Mouse (Mus musculus) erythroblast, adult 5-6 weeks (primary cell): ENCODE data around the gene Cryge. TPM values are rescaled to one million over a fixed set of nuclear protein-coding genes. Genes with fewer than 3 reads are reported as not detected.

ENCODE experiments used
- ATAC-seq: replicated peaks from 2 replicates; pipeline ENCODE4 v1.8.0; 2016; ENCODE audit warnings: moderate number of reproducible peaks, mild to moderate bottlenecking, moderate TSS enrichment, inconsistent platforms; ENCODE audit not compliant: poor library complexity, low FRiP score, severe bottlenecking
- total RNA-seq, 2 experiments: library from RNA; stranded (forward) in 1 of 2; stranded (reverse) in 1 of 2; fragments of 150-400 nt in 1 of 2; fragments of 200-764, 138-1000 nt in 1 of 2; gene quantifications; 2 replicates each; pipeline versions ENCODE4 v1.2.3 to v1.2.4; 2015 to 2017; ENCODE audit warnings: low replicate concordance in 2 of 2

The Cryge gene
- total RNA-seq, 2 experiments from 2014 or later = not detected

DNA sequence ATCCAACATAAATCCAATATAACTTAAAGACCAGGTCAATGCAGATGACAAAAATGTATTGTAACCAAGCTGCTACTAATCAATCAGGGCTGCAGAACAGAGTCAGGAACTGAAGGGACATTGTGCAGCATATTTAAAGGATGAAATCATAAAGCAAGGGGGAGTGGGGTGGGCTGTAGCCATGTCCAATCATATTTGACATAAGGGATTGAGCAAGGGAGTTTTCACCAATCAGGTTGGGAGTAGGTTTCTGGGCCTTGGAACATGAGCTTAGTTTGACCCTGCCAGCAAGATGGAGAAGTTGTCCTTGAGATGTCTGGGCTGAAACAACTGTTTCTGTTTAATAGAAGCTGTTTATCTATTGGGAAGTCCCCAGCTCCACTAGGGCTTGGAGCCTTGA, 18.3 kb downstream of the Cryge start, which contains the start of gene Akr1cl:
Gene Akr1cl (minus strand): TSS at position 119 of the 400 bp plus-strand sequence.
- ATAC-seq = no peak

DNA sequence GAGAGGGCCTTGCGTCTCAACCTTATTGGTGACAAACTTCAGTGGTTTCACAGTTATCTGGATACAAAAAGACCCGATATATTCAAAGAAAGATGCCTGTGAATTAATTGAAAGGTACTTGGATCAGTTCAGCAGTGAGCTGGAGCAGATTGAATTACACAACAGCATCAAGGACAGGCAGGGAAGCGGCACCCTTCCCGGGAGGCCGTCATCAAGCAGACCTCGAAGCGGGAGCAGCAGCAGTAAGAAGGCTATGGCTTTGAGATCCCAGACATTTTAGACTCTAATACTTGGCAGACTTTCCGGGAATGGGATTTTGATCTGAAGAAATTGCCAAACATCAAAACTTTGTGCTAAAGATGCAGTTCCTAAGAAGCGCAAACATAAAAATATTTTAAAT, 22.7 kb downstream of the Cryge start:
- ATAC-seq = no peak

DNA sequence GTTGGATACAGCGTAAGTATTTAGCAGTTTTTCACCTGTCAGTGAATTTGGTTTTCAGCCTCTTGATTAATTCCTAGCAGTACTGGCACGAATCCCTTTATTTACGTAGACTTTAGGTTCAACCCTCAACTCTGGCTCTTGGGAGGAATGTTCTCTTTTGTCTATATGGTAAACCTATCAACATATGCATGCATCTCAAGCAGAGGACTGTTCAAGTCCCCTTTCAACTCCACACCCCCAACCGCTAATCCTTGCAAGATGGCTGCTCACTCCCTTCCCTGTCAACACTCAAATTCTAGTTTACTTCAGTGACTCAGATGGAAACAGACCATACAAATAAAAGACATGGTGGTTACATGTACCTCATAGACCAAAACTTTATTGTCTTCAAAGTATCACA, 38.2 kb downstream of the Cryge start:
- no peak for ATAC-seq

DNA sequence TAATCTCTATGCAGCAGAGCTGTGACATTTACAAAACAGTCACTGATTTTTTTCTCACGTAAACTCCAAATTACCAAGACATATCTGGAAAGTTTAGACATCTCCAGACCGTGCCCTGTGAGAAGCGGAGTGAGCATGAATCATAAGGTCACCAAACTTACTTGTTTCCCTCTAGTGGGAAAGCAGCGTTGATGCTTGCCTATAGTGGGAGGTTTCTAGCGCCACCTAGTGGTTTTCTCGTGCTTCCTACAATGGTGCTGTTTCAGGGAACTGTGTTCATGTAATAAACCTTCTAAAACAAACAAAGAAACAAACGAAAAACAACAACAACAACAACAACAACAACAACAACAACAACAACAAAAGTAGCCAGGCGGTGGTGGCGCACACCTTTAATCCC, 40.8 kb downstream of the Cryge start:
- ATAC-seq = peak; percentile 67

DNA sequence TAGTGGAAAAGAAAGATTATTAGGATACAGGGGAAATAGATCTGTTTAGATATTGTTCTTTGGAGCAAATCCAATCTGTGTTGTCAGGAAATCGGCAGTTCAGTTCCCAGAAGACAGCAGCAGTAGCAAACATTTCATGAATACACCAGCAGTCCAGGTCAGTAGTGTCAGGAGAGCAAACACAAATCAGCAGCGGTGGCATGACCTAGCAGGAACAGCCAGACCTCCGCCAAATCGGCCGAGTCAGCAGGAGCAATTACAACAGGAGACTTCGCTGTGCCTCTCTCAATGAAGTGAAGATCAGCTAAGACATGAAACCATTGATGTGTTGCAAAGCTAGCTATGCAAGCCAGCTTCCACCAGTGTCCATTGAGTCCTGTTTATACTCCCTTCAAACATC, 45.4 kb downstream of the Cryge start:
- ATAC-seq = no peak

DNA sequence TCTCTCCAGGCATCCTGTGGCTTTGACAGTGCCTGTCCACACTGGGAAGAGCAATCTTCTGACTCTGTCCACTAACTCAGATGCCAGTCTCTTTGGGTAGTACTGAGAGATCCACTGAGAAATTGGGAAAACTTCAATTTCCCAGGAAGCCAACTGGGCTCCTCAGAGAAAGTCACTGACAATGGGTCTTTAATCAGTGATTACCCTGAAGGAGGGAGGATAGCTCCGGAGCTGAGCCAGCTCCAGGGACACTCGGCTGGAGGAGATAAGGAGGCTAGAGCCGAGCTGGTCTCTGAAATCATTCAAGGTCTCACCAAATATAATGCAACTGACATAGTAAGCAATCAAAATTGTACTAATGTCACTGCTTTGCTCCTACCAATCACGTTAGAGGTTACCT, 46.4 kb downstream of the Cryge start:
- no peak for ATAC-seq

Other genes with a start within 250 kb of the Cryge start
- 6.5 and 7.5 TPM in 2 replicates for gene Plekhm3, start 94.3 kb downstream of the Cryge start, total RNA-seq (2015; ENCODE audit: low replicate concordance)
- 3.7 and 7.4 TPM in 2 replicates for gene Plekhm3, start 94.3 kb downstream of the Cryge start, total RNA-seq (2017; ENCODE audit: low replicate concordance)
- not detected in 2 replicates for gene Akr1cl, start 18.4 kb downstream of the Cryge start, total RNA-seq (2015; ENCODE audit: low replicate concordance)
- not detected in 2 replicates for gene Akr1cl, start 18.4 kb downstream of the Cryge start, total RNA-seq (2017; ENCODE audit: low replicate concordance)
- not detected in 2 replicates for gene Crygd, start 12.3 kb upstream of the Cryge start, total RNA-seq (2015; ENCODE audit: low replicate concordance)
- not detected in 2 replicates for gene Crygd, start 12.3 kb upstream of the Cryge start, total RNA-seq (2017; ENCODE audit: low replicate concordance)
- not detected in 2 replicates for gene Crygc, start 22.5 kb upstream of the Cryge start, total RNA-seq (2015; ENCODE audit: low replicate concordance)
- not detected in 2 replicates for gene Crygc, start 22.5 kb upstream of the Cryge start, total RNA-seq (2017; ENCODE audit: low replicate concordance)
- not detected in 2 replicates for gene Crygb, start 31.1 kb upstream of the Cryge start, total RNA-seq (2015; ENCODE audit: low replicate concordance)
- not detected in 2 replicates for gene Crygb, start 31.1 kb upstream of the Cryge start, total RNA-seq (2017; ENCODE audit: low replicate concordance)
- not detected in 2 replicates for gene Cryga, start 52.2 kb upstream of the Cryge start, total RNA-seq (2015; ENCODE audit: low replicate concordance)
- gene Cryga, start 52.2 kb upstream of the Cryge start, total RNA-seq (2017; ENCODE audit: low replicate concordance) = not detected in 2 replicates
- gene Gm28845, start 68.4 kb upstream of the Cryge start, total RNA-seq (2015; ENCODE audit: low replicate concordance) = not detected in 2 replicates
- gene Gm28845, start 68.4 kb upstream of the Cryge start, total RNA-seq (2017; ENCODE audit: low replicate concordance) = 1.3 TPM in 1 of 2 replicates, not detected in the other
- gene D630023F18Rik, start 72.1 kb upstream of the Cryge start, total RNA-seq (2015; ENCODE audit: low replicate concordance) = 1.7 TPM in 1 of 2 replicates, not detected in the other
- gene D630023F18Rik, start 72.1 kb upstream of the Cryge start, total RNA-seq (2017; ENCODE audit: low replicate concordance) = not detected in 2 replicates
- gene Idh1, start 135.4 kb upstream of the Cryge start, total RNA-seq (2015; ENCODE audit: low replicate concordance) = 22.4 and 30.6 TPM in 2 replicates
- 37.5 and 40.2 TPM in 2 replicates for gene Idh1, start 135.4 kb upstream of the Cryge start, total RNA-seq (2017; ENCODE audit: low replicate concordance)
- gene Pikfyve, start 135.5 kb upstream of the Cryge start, total RNA-seq (2015; ENCODE audit: low replicate concordance) = 9.4 and 12.5 TPM in 2 replicates
- gene Pikfyve, start 135.5 kb upstream of the Cryge start, total RNA-seq (2017; ENCODE audit: low replicate concordance) = 11.0 and 14.8 TPM in 2 replicates
- gene Pth2r, start 230.9 kb upstream of the Cryge start, total RNA-seq (2015; ENCODE audit: low replicate concordance) = not detected in 2 replicates
- gene Pth2r, start 230.9 kb upstream of the Cryge start, total RNA-seq (2017; ENCODE audit: low replicate concordance) = not detected in 2 replicates